Mouse (Mus musculus): ENCODE measurements around the gene Atp5h.
"Not testable (repeated sequence)": the region's sequence is repeated elsewhere in the genome, so short reads cannot be mapped to it uniquely, and the experiment has no call there.

Atp5h gene

DNA sequence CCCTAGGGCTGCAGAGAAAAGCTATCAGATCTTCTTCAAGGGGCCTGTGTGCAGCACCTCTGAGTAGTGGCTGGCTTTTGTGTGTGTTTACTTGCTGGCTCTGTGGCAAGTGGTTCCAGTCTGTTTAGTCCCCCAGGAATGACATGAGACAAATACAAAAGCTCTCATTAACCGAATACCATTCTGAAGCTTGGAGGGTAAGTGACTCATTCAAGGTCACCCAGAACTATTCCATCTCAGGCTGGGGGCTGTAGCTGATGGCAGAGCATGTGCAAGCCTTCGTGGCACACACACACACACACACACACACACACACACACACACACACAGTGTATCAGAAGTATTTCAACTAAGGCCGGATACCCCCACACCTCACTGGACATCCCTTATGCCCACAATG, 19.6 kb downstream of the Atp5h start:
- DNase-seq (ENCODE audit: low spot score in 2 of 2) = no peak

GRCm38 (mm10) chr11:115398085-115398484, 21.7 kb downstream of the Atp5h start:
- no peak for DNase-seq (ENCODE audit: low spot score in 2 of 2)

GRCm38 (mm10) chr11:115393721-115394325, 25.9 kb downstream of the Atp5h start:
- no peak for DNase-seq (ENCODE audit: low spot score in 2 of 2)

- no peak for DNase-seq (ENCODE audit: low spot score in 2 of 2)
These were observed 28.4 kb downstream of the Atp5h start for GRCm38 (mm10) chr11:115391358-115391757.

GRCm38 (mm10) chr11:115386859-115387258, 32.9 kb downstream of the Atp5h start:
- DNase-seq (ENCODE audit: low spot score in 2 of 2) = not testable (repeated sequence)

- no peak for DNase-seq (ENCODE audit: low spot score in 2 of 2)
These were observed 35.2 kb downstream of the Atp5h start for GRCm38 (mm10) chr11:115384587-115384986.

GRCm38 (mm10) chr11:115383701-115384474, 35.9 kb downstream of the Atp5h start:
- no peak for DNase-seq (ENCODE audit: low spot score in 2 of 2)

GRCm38 (mm10) chr11:115382891-115383290, 36.9 kb downstream of the Atp5h start:
- DNase-seq (ENCODE audit: low spot score in 2 of 2) = no peak

DNA sequence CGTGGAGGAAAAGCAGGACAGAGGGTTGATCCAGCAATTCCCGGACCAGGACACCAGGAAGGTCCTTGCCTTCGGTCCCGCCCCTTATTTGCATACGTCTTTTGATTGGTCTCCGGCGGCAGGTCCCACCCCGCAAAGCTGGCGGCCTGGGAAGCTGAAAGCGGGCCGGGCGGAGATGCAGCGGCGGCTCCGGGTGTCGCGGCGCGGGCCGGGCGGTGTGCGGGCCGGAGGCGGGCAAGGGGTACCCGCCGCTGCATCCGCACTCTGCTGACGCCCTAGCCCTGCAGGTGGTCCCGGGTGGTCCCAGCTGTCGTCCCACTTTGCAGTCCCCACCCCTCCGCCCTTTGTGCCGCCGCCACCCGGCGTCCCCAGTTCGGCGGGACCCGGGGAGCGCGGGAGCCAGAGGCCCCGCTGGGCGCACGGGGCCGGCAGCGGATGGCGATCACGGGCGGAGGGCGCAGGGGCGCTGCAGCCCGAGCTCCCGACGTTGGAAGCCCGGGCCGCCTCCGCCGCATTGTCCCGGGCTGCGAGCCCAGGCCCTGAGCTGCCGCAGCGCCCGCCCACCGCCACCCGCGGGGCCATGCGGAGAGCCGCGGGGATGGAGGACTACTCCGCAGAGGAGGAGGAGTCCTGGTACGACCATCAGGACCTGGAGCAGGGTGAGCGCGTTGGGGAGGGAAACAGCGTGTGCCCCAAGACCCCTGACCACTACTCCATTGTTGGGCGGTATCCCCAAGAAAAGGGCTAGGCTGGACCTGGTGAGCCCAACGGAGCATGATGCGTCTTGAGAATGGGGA, 37.8 kb downstream of the Atp5h start, which contains the start of gene Cdr2l:
Gene Cdr2l (plus strand): TSS at position 174 of the 797 bp plus-strand sequence.
- DNase-seq (ENCODE audit: low spot score in 2 of 2) = peak; percentile 78 to 84

DNA sequence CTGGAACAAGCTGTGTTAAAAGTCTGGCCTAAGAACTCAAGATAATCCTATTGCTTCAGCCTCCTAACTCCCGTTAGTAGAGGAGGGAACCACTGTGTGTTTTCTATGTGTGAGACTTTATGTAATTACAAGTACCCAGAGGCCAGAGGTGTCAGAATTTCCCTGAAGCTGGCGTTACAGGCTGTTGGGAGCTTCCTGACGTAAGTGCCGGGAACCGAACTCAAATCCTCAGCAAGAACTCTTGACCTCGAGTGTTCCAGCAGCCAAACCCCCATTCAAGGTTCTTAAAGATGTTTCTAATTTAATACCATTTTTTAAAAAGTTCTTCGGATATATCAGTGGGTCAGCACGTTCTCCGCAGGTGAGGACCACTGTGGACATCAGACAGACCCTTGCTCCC, 38.5 kb downstream of the Atp5h start:
- no peak for DNase-seq (ENCODE audit: low spot score in 2 of 2)

DNA sequence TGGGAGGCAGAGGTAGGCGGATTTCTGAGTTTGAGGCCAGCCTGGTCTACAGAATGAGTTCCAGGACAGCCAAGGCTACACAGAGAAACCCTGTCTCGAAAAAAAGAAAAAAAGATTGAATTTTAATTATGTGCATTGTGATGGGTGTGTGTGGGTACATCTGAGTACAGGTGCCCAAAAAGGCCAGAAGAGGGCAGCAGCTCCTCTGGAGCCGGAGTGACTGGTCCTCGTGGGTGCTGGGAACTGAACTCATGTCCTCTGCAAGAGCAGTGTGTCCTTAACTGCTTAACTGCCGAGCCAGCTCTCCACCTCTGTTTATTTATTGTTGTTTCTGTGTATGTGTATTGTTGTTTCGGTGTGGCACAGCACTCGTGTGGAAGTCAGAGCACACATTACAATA, 41.9 kb downstream of the Atp5h start:
- no peak for DNase-seq (ENCODE audit: low spot score in 2 of 2)

DNA sequence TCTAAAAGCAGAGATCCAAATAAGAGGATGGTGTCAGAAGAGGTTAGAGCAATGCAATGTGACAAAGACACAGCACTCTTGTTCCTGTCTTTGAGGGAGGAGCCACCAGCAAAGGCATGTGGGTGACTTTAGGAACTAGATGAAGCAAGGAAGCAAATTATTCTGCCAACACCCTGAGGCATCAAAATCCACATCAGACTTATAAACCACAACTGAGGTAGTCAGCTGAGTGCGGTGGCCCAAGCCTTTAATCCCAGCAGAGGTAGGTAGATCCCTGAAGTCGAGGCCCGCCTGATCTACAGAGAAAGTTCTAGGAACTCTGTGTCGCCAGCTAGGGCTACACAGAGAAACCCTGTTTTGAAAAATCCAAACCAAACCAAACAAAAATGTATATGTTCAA, 42.5 kb downstream of the Atp5h start:
- no peak for DNase-seq (ENCODE audit: low spot score in 2 of 2)

DNA sequence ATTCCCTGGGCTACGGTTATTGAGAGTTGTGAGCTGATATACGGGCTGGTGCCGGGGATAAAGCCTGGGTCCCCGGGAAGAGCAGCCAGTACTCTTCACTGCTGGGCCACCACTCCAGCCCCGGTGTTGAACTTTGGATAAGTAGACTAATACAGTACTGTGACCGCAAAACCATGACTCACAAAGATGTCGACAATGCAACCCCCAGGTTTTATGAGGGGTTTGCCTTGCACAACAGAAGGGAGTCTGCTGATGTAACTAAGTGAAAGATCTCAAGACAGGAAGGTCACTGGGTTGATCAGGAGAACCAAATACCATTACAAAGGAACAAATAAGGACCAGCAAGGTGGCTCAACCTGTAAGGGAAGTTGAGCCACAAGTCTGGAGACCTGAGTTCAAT, 43.0 kb downstream of the Atp5h start:
- no peak for DNase-seq (ENCODE audit: low spot score in 2 of 2)

GRCm38 (mm10) chr11:115374695-115375425, 44.9 kb downstream of the Atp5h start:
- DNase-seq (ENCODE audit: low spot score in 2 of 2) = peak in 1 of 2 experiments; percentile 52

GRCm38 (mm10) chr11:115373805-115374694, 45.7 kb downstream of the Atp5h start:
- peak; percentile 64 to 70 for DNase-seq (ENCODE audit: low spot score in 2 of 2)

DNA sequence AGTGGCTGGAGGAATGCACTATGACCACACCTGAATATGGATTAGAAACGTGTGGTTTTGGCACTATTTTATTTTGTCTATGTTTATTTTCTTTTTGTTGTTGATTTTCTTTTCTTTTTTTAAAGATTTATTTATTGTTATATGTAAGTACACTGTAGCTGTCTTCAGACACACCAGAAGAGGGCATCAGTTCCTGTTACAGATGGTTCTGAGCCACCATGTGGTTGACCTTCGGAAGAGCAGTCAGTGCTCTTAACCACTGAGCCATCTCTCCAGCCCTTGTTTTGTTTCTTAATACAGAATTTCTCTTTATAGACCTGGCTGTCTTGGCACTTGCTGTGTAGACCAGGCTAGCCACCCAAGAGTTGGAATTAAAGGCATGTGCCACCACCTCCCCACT, 47.0 kb downstream of the Atp5h start:
- DNase-seq (ENCODE audit: low spot score in 2 of 2) = no peak

DNA sequence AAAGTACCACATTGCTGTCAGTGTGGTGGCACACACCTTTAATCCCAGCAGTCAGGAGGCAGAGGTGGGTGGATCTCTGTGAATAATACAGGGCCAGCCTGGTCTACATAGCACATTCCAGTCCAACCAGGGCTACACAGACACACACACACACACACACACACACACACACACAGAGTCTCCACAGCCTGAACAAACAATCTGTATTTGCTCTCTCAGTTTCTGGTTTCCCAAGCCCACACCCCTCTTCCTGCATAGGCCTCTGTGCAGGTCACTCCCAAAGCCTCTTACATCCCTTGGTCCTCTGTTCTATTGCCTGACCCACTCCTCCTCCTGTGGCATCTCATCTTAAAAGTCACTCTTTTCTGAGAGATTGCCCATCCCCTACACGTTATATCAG, 47.7 kb downstream of the Atp5h start:
- DNase-seq (ENCODE audit: low spot score in 2 of 2) = no peak

DNA sequence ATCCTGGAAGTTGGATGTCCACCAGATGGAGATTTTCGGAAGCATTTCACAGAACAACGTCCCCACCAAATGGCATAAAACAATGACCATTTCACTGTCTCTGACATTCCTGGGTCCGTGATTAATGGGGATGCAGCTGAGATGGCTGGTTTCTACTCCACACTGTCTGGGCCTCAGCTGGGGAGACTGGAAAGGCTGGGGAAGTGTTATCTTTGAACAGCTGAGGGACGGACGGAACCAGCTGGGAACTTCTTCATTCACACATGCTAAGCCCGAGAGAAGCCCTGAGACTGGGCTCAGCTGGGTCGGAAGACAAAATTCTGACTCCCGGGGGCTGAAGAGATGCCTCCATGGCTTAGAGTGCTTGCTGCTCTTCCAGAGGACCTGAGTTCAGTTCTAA, 48.4 kb downstream of the Atp5h start:
- no peak for DNase-seq (ENCODE audit: low spot score in 2 of 2)

GRCm38 (mm10) chr11:115370368-115370767, 49.4 kb downstream of the Atp5h start:
- DNase-seq (ENCODE audit: low spot score in 2 of 2) = no peak

GRCm38 (mm10) chr11:115367395-115367944, 52.3 kb downstream of the Atp5h start, which contains the start of gene Hid1:
Gene Hid1, minus strand, starts transcription at chr11:115367756.
- peak; percentile 83 to 84 for DNase-seq (ENCODE audit: low spot score in 2 of 2)
